Mouse (Mus musculus) mouse trophoblast stem cell (cell line): ENCODE measurements at regions not wholly inside any gene's neighbourhood (a gene's known extent, or its start where the extent isn't known, plus 50 kb on each side); places are given as distances from the start of the nearest gene placed in this dataset.

Source experiments
- in situ Hi-C, 2 experiments: fragments of 300-500 bp; cut with MseI, MboI; formaldehyde crosslinking; loops; 2 replicates in 1 of 2; 3 replicates in 1 of 2; pipeline ENCODE4 v1.15.1; 2025

DNA sequence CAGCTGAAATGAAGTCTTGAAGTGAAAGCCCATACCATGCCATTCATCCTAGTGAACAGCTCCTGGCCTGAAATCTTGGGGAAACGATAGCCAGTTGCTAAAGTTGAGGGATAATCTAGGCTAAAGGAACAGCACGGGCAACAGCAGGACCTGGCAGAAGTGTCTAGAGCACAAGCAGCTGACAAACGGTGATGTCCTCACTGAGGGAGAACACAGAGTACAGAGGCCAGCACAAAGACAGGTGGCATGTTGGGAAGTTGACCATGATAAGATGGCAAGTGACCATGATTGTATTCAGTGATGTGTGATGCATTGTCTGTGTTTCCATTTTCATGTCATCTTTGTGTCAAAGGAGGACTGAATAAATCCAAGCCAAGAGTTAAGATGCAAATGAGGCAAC lies 212.4 kb upstream of the Ntm start:
- in situ Hi-C loops: no loop called here

DNA sequence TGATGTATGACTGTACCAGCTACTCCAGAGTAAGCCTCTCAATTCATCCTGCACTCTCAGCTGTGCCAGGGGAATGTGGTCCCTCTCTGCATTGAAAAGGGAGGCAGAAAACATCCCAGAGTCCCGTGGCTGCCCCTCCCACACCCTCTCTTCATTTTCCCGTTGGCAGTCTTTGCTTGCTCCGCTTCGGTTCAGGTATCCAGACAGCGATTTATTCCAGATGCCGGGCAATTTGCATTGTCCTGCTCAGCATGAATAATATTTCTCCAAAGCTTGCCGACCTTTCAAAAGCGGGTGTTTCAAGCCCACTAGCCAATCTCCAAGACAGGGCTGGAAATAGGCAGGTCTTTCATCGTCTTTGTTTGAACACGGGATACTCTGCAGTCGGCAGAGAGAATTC lies 220.5 kb upstream of the Ntm start:
- in situ Hi-C loops: no loop called here

DNA sequence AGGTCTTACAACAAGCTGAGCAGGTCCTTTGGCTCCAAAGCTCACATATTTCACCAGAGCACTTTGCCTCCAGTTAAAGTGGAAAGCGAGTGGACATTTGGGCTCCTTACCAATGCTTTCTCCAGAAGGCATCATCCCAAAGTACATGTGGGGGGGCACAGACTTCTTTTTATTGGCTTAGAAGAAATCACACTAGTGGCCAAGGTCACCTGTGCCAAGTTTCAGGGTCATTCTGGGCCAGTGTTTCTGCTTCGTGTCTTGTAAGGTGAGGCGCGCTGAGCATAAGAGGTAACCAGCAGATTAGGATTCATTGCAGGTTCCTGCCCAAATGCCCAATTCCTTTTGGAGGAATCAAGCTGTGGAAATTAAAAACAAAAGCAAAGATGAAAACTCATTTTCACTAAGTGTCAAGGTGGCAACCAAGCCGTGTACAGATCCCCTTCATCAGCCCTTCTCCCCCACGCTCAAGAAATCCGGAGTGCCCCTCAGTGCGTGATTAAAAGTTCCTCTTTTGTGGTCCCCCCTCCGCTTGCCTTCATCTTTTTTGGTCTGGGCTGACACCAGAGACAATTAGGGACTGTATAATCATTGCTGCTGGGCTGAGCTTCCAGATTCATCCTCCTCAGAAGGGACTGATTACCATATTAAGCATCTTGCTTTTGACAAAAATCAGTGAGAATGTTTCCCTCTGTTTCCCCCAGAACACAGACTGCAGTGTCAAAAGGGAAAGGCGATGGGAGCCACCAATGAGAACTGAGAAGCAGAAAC lies 222.2 kb upstream of the Ntm start:
- in situ Hi-C loops: no loop called here

DNA sequence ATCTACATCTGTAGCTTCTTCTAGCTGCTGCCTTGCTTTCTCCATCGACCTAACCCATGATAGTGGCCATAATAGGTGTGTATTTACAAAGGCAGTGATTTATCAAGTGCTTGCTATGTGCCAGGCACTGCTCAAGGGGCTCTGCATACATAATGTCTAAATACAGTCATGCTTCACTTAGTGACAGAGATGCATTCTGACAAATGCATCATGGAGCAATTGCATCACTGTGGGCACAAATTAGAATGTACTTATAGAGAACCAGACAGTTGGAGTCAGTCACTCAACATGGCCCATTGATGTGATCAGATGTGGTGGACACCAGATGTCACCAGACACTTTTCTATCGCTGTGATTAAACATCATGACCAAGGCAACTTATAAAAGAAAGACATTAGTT lies 223.3 kb upstream of the Ntm start:
- in situ Hi-C loops: no loop called here

DNA sequence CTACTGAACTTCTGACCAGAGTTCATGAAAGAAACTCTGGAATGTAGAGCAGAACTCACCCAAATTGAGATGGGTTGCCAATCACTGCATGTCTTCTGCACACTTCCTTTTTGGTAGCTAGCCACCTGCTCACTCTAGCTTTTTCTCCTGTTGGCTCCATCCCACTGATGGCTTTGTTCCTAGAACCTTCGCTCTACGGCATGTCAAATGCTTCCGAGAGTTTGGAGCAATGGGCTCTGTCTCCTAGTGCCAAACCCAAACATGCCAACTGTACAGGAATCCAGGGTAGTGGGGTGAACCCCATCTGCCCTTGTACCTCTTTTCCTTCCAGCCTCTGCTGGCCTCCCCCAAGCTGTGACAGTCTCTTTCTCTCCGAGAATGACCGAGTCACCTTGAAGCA lies 227.1 kb upstream of the Ntm start:
- in situ Hi-C loops: no loop called here

DNA sequence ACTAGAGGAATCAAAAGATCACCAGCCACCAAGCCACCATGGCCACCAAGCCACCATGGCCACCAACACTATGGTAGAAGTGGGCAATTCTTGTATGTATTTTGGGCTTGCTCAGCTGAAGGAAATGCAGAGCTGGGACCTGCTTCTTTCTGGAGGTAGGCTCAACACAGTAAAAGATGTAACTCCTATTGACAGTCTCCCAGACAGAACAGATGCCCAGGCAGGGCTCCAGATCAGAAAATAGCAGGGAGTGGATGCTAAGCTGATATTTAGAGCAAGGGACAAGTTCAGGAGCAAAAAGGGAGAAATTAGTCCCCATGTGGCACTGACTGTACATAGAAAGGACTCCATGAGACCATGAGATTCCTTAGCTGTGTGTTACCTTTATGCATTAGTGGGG lies 228.2 kb upstream of the Ntm start:
- in situ Hi-C loops: no loop called here

DNA sequence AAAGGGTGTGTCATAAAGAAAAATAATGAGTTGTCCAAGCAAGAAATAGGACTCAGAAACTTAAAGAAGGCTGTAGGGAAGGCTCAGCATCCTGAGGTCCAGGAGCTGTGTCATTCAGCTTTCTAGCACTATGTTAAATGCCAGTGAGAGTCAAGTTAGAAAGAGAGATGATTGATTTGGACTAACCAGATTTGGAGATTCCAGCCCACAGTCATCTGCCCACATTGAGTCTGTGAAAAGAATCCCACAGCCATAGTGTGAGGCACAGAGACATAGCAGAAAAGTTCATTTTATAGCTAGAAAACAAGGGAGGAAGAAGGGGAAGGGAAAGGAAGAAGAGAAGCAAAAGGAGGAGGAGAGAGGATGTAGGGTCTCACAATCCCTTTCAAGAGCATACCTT lies 229.0 kb upstream of the Ntm start:
- in situ Hi-C loops: no loop called here

DNA sequence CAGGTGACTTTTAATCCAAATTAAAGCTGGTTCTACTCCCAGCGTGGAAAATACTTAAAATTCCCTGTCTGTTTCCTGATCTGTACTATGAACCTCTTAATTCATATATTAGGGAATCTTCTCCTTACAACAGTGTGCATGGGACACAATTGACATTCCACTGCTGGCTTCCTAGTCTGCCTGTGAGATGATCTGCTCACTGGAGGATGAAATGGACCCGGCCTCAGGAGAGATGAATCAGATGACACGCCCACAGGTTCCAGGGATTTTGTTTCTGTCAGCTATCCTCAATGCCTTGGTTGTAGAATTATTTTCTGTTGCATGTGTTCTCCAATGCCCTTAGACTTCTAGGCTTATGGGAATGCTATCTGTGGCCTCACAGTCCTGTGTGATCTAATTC lies 231.9 kb upstream of the Ntm start:
- in situ Hi-C loops: no loop called here

DNA sequence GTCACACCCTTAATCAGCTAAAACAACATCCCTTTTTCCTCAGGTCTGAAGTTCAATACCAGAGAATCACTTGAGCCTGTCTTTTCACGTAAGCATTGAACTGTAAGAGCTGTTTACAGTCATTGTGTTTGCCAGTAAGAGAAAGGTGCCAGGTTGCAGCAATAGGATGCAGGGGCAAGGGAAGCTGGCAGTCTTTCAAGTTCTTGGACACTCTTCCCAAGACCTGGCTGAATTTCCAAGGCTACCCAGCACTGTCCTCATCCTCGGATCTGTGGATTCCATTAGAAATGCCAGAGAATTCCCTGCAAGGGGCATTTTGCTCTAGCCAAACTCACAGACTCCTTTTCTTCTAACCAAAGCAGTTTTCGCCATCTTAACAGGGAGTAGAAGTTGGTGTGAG lies 224.5 kb upstream of the Snx19 start:
- in situ Hi-C loops: no loop called here

DNA sequence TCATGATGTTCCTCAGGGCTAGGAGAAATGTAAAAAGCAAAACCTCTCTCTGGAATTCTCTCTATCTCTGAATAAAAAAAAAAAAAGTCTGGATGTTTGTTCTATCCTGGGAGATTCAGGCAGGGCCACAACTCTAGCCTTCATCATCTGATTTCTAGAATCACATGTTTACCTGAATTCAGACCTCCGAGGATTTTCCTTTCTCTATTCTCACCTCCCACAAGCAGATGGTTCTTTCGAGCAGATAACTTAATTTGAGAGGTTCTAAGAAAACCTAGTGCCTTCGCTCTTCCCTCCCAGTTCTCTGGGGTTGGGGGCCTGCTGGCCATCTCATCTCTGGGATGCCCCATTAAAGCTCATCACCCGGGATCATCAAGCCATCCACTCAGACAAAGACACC lies 219.3 kb upstream of the Snx19 start:
- in situ Hi-C loops: no loop called here

DNA sequence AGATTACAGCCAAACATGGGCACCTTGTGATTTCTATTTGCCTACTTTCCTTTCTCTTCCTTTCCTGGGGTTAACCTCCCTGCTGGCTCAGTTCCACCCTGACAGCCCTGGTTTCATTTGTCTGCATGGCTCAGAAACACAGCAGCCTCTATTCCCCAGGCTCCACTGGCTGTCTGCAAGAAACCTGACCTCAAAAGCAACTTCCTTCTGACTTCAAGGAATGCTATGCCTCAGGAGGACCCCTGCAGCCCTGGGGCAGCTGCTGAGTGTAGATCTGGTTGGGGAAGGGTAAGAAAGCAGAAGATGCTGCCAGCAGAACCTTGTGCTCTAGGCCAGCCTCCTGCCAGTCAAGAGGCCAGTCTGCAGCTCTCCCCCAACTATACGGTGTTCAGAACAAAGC lies 217.1 kb upstream of the Snx19 start:
- in situ Hi-C loops: no loop called here

DNA sequence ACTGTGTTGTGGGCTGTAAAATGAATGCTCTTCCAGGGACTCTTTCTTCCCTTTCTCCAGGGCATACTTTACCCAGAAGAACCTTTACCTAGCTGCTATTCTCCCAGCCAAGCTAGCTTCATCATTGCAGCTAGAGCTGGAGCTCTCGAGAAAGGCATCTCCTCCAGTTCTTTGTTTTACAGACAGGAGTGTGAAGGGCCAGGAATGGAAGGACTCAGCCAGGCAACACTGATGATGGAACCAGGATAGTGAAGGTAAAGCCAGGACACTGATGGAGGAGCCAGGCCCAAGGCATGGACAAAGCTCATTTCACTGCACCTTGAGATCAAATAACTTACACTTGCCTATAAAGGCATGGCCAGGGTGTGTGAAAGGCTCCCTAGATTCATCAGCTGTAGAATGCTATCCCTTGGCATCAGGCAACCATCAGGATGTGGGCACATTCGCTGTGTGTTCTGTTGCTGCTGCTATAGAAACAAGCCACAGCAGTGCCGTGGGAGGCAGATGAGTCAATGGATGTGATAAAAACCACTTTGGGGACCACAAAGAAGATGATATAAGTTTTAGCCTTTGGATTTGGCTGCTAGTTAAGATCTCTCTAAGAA lies 214.3 kb upstream of the Snx19 start:
- in situ Hi-C loops: no loop called here

DNA sequence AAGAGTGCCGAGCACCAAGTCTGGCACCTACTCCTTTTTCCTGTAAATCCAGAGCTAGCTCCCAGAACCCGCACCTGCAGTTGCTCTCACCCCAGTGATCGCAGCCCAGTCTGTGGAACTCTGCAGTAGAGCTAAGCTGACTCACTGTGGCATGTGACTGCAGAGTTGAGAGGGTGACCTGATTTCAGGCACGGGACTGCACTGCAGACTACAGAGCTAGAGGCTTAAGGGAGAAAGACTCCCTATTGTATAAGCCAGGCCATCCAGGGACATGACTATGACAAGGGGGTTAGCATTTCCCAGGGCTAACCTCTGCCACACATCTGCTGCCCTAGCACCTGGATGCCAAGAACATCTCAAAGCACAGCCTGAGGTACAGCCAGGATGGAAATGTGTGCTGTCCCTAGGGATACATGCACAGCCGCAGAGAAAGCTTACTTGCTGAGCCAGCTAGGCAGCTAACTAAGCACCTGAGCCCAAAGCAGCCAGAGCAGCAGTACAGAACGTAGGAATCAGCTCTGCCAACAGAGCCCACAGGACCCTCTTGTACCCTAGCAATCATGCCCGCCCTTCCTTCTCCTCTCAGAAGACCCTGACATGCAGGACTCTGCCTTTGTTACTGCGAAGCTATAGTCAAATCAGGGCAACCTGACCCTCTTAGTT lies 192.3 kb upstream of the Snx19 start:
- in situ Hi-C loops: no loop called here

DNA sequence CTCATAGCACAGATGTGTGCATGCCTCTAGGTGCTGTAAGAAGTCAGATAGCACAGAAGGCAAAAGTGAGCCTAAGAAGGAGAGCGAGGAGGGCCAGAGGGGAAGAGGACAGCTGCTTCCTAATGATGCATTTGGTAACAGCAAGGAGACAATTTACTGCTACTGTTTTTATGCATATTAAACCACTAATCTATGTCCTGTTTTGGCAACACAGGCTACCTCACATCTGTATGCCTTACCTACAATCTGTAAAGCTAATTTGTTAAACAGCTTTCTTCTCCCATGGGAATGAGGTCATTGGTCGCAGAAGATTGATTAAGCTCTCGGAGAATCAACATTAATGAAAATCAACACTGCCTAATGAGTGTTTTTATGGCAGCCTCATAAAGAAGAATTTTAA lies 191.1 kb upstream of the Snx19 start:
- in situ Hi-C loops: no loop called here

DNA sequence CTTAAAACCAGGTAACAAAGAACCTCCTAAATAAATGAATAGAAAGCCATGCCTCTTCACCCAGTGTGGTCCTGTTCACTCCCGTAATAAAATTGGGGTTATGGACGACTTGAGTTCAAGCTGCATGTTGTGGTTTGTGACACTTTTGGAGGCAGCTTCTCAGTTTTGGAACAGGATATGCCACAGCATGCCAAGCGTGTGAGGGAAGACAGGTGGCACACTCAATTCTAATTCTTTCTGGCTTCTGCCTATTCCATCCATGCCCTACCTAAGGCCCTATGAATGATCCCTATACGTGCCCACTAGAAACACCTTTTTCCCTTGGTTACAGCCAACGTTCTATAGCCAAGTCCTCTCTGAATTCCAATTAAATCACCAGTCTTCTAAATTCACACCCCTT lies 184.8 kb upstream of the Snx19 start:
- in situ Hi-C loops: no loop called here

DNA sequence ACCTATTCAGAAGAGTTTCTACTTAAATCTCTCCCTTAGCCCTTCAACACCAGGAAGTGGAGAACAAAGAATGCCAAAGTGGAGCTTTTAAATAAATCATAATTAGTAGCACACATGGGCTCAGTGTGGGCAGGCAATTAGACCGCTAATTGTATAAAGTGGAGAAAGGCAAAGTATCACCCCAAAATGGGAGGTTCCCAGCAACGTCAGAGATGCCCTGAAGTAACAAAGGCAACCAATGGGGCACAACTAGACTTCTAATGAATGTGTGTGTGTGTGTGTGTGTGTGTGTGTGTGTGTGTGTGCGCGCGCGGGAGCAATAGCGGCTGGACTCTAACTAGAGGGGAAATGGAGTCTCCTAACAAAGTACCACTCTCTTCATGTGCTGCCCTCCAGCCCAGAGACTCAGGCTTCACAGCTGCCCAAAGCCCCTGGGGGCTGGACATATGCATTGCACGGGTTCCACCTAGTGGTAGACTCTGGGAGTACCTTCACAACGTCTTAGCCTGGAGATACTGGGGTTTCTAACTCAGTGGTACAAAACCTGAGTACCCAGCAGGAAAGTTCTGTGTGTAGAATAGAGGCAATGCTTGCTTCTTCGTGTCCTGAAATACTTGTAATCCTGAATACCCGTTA lies 162.3 kb upstream of the Snx19 start:
- in situ Hi-C loops: loop anchor here in 1 of 2 experiments (10.0 kb wide), 1 partner anchor 260 kb away; no protein-coding TSS in a partner anchor

DNA sequence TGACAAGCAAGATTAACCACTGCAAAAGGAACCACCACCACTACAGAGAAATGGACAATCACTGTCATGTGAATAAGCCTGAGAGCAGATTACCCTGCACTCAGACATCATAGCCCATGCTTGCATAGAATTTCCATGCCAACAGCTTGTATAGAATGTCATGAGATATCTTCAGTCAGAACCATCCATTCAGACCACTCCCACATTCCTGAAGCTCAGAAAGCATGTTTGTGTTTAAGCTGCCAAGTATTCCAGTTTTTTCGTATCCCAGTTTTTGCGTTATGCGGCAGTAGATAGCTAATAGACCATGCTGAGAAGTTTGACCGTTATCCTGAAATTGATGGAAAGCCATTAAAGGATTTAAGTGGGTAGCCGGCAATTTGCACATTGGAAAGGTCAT lies 155.8 kb upstream of the Snx19 start:
- in situ Hi-C loops: no loop called here

DNA sequence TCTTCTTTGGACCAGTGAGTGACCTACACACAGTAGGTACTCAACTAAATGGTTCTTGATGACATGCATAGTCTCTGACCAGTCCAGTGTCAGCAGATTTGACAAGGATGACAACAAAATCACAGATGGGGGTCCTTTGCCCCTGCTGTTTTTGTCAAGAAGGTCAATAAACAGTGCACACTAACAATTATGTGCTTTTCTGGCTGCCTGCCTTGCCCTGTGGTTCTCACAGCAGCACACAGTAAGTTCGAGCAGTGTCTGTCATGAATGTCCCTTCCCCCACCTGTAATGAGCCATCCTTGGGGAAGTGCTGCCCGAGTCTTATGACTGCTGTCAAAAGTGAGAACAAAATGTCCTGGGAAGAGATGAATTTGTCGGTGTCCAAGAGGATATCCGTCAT lies 153.1 kb upstream of the Snx19 start:
- in situ Hi-C loops: no loop called here

DNA sequence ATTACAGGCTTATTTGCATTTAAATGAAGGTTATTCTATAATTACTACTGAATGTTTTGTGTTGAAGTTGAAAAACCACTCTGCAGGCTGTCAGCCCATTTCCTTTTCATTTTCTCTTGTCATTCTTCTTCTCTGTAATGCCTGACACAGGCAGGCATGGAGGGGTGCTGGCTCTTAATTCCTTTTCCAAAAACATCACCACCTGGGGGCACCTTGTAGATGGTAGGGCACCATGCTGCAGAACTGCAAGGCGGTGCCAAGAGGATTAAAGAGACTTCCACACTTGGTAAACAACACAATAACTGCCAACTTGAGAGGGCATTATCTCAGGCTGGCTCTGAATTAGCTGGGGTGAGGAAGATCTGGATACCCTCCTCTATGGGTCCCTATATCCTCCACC lies 148.7 kb upstream of the Snx19 start:
- in situ Hi-C loops: no loop called here

DNA sequence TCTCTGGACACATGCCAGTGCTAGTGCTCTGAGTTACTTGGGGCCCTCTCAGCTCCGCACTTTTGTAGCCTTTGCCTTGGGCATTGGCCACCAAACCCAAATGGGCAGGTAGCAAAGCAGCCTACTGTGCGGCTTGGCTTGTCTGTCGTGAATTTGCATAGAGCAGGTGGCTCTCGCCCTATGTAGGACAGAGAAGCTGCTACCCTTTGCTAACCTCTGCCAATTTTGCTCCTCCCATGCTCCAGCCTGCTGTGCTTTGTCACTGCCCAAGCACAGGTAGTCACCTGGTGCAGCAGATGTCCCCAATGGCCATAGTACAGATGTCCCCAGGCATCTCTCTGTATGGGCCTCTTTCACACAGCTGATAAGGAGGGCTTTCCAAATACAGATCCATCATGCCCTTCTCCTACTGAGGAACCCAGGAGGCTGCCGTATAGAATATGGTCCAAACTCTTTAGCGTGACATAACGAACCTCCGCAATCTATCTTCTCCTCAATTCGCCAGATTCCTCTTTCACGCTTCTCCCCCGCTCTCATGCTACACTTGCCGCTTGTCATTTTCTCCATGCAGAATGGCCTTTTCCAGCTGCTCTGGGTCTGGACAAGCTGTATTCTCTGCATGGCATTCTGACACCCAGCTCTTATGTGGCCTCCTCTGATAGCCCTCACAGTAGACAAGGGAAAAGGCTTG lies 143.7 kb upstream of the Snx19 start:
- in situ Hi-C loops: no loop called here

DNA sequence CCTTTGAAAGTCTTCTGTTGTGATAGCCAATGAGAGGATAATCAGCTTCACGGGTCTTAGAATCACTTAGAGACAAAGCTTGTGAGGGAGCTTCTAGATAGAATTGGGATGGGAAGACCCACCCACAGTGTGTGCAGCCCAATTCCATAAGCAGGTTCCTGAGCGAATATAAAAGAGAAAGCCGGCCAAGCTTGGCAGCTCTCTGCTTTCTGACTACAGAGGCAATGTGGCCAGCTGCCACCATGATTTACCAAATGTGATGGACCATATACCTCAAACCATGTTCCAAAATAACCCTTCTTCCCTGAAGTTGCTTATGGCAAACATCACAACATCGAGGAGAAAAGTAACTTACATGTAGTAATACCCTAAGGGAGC lies 143.1 kb upstream of the Snx19 start:
- in situ Hi-C loops: no loop called here
